Mouse (Mus musculus) hindbrain, embryonic 16.5 days (tissue): ENCODE data around the gene Coq9. TPM values are rescaled to one million over a fixed set of nuclear protein-coding genes. Genes with fewer than 3 reads are reported as not detected.

Experiments
- ATAC-seq: fragments of 200-750 bp; cut with Nextera tagmentation; 2 replicates; pipeline ENCODE4 v1.8.0; 2017; ENCODE audit warnings: moderate TSS enrichment, moderate library complexity
- H3K27ac ChIP-seq: fragments of 300-500 bp; sonication (generic); 2 replicates; pipeline ENCODE4 v1.5.1; 2014; ENCODE audit warnings: low read depth, mild to moderate bottlenecking, control low read depth, low read length, moderate library complexity
- H3K27me3 ChIP-seq: fragments of 300-500 bp; sonication (generic); replicated peaks from 2 replicates; pipeline ENCODE4 v1.6.1; 2014; ENCODE audit warnings: low read length; ENCODE audit not compliant: control insufficient read depth, insufficient read depth
- H3K36me3 ChIP-seq: fragments of 300-500 bp; sonication (generic); 2 replicates; pipeline ENCODE4 v1.6.1; 2014; ENCODE audit warnings: mild to moderate bottlenecking, low read length, moderate library complexity, mixed read lengths; ENCODE audit not compliant: control insufficient read depth, insufficient read depth
- H3K4me1 ChIP-seq: fragments of 300-500 bp; sonication (generic); 2 replicates; pipeline ENCODE4 v1.6.1; 2014; ENCODE audit warnings: low read depth, low read length; ENCODE audit not compliant: control insufficient read depth, insufficient read depth
- H3K4me2 ChIP-seq: fragments of 300-500 bp; sonication (generic); 2 replicates; pipeline ENCODE4 v1.6.1; 2014; ENCODE audit warnings: mild to moderate bottlenecking, low read length, control low read depth, moderate library complexity
- H3K4me3 ChIP-seq: fragments of 300-500 bp; sonication (generic); 2 replicates; pipeline ENCODE4 v1.5.1; 2014; ENCODE audit warnings: mild to moderate bottlenecking, low read length, control low read depth, moderate library complexity
- H3K9ac ChIP-seq: fragments of 300-500 bp; sonication (generic); 2 replicates; pipeline ENCODE4 v1.6.1; 2014; ENCODE audit warnings: low read depth, mild to moderate bottlenecking, control low read depth, low read length, moderate library complexity
- H3K9me3 ChIP-seq: fragments of 300-500 bp; sonication (generic); 2 replicates; pipeline ENCODE4 v1.6.1; 2014; ENCODE audit warnings: mild to moderate bottlenecking, low read length, moderate library complexity; ENCODE audit not compliant: control insufficient read depth
- WGBS: fragments of 180-500 bp; shearing (Covaris S2); extraction: QIAGEN DNeasy Blood & Tissue Kit; methylation state at CpG from one replicate; pipeline ENCODE4 v1.1.7; 2014; 5-methylcytosine and 5-hydroxymethylcytosine counted together
- polyA plus RNA-seq: library from polyadenylated mRNA; unstranded; fragments of >200 nt; fragmentation: Nextera tagmentation; extraction: Ambion mirVana; gene quantifications from 2 replicates; pipeline ENCODE4 v1.2.1, GENCODE M21; 2015

Gene Coq9
- 67.7 and 69.8 TPM in 2 replicates for polyA plus RNA-seq

DNA sequence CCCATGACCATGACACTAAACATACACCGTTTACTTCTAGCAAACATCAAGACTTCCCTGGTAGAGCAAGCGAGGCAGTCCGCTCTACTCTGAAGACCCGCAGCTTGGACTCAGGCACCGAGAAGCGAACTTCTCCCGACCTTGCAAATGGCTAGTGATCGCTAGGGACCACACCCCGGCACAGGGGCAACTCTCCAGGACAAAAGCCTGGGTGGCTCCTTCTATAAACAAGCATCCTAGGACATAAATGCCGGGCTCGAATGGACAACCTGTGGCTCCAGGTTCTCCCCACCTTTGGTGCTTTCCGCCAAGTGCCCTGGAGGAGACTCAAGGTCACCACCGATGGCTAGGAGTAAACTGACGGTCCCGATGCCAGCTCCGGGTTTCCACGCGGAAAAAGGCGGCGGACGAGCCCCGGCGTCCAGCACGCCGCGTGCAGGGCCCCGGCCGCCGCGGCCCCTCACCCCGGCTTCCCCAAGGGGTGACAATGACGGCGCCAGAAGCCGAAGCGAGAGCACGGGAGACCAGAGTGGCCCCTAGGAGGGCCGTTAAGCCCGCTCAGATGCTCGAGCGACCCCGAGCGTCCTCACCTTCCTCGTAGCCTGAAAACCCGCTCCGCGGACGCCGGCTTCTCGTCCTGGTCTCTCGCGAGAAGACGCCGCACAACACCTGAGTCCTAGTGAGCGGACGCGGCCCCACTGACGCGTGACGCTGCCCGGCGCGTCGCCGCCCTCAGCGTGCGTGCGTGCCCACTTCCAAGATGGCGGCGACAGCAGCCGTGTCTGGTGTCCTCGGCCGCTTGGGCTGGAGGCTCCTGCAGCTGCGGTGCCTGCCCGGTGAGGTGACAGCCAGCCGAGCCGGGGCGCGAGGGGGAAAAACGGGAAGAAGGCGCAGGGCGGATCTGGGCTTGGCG lies at the start of gene Coq9, which contains the start of gene Ciapin1:
Coq9 (plus strand) TSS at position 660 of the 913 bp plus-strand sequence.
Ciapin1 (minus strand) TSS at position 697 of the 913 bp plus-strand sequence.
- H3K4me3 ChIP-seq: peak within 1 kb of the TSS; percentile 58
- H3K4me1 ChIP-seq: peaks cover 15% of the 10 kb centered on the region
- 1% methylated on average over 80 of the region's 82 CpGs for WGBS
- no peaks in the 10 kb centered on the region for H3K36me3 ChIP-seq
- H3K4me2 ChIP-seq: peak within 1 kb of the TSS; percentile 85
- peak within 1 kb of the TSS; percentile 90 for H3K9ac ChIP-seq
- H3K27ac ChIP-seq: peak within 1 kb of the TSS; percentile 94
- no peaks in the 10 kb centered on the region for H3K27me3 ChIP-seq
- peak; percentile 98 for ATAC-seq
- no peaks in the 10 kb centered on the region for H3K9me3 ChIP-seq

DNA sequence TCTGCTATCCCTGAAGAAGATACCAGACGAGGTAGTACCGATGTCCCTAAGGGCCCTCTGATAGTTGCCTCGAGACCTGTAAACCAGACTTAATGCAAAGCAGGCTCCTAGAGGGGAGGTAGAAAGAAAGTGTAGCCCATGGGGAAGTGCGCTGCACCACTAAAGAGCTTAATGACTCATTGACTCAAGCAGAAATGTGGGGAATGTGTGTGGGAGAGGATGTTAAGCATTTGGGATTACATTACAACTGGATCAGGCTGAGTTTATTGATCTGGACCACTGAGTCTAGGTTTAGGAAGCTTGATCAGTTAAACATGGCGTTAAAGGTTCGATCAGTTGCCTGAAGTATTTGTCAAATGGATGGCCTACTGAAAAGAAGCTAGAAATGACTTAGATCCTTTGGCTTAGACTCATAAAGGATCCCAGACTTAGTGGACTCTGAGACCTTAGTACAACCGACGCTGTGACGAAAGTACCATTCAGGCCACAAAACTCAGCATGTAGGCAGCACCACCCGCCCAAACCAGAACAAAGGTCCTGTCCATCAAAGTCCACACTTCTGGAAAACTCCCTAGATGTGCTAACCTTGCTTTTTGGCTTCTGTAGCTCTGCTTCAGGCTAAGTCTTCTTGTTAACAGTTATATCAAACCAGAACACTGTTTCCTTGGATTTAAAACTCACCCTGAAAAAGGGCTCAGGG lies 48.7 kb upstream of the Coq9 start:
- Histone ChIP-seq H3K9me3 (no peaks in the 10 kb centered on the region), H3K9ac (no peak overlapping the region), H3K27ac (no peak overlapping the region), H3K36me3 (no peaks in the 10 kb centered on the region), H3K4me3 (no peak overlapping the region), H3K27me3 (no peaks in the 10 kb centered on the region), H3K4me1 (no peaks in the 10 kb centered on the region), H3K4me2 (no peak overlapping the region)
- ATAC-seq: no peak
- WGBS: 58% methylated on average over 10 of the region's 10 CpGs

DNA sequence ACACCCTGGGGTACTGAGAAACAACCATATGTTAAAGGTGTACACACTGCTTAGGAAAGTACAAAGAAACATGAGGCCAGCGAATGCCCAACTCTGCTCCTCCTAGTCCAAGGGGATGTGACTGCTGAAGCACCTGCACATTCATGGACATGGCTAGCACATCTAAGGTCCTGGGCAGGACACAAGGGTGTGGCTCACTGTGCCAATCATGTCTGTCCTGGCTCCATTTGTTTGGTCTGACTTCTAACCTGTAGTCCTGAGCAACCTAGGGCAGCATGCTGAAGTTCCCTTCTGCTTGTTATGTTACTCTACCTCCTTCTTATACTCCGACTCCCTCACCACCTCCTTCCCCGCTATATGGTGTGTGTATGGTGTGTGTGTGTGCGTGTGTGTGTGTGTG lies 43.8 kb upstream of the Coq9 start:
- 92% methylated on average over 4 of the region's 4 CpGs for WGBS
- ATAC-seq: no peak
- H3K9ac ChIP-seq: no peak overlapping the region

DNA sequence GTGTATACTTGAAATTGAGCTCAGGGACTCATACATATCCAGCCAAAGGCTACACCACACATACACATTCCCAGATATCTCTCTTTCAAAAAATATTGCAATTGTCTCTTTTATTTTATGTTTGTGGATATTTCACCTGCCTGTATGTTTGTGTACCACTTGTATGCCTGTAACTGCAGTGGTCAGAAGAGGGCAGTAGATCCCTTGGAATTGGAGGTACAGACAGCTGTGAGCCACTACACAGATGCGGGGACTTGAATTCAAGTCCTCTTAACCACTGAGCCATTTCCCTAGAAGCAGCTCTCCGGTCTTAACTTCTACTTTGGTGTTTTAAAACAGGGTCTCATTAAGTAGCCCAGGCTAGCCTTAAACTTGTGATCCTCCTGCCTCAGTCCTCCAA lies 43.3 kb upstream of the Coq9 start:
- no peak overlapping the region for H3K9ac ChIP-seq
- H3K27me3 ChIP-seq: no peaks in the 10 kb centered on the region
- H3K9me3 ChIP-seq: no peaks in the 10 kb centered on the region
- no peak overlapping the region for H3K4me3 ChIP-seq
- H3K27ac ChIP-seq: no peak overlapping the region
- no peaks in the 10 kb centered on the region for H3K36me3 ChIP-seq
- WGBS: 96% methylated on average over 2 of the region's 2 CpGs
- no peaks in the 10 kb centered on the region for H3K4me1 ChIP-seq
- no peak for ATAC-seq
- no peak overlapping the region for H3K4me2 ChIP-seq

More for the DNA sequence above, 43.8 kb upstream of the Coq9 start:
- Histone ChIP-seq H3K9me3 (no peaks in the 10 kb centered on the region), H3K36me3 (no peaks in the 10 kb centered on the region), H3K4me1 (no peaks in the 10 kb centered on the region), H3K4me3 (no peak overlapping the region), H3K27ac (no peak overlapping the region), H3K4me2 (no peak overlapping the region), H3K27me3 (no peaks in the 10 kb centered on the region)

DNA sequence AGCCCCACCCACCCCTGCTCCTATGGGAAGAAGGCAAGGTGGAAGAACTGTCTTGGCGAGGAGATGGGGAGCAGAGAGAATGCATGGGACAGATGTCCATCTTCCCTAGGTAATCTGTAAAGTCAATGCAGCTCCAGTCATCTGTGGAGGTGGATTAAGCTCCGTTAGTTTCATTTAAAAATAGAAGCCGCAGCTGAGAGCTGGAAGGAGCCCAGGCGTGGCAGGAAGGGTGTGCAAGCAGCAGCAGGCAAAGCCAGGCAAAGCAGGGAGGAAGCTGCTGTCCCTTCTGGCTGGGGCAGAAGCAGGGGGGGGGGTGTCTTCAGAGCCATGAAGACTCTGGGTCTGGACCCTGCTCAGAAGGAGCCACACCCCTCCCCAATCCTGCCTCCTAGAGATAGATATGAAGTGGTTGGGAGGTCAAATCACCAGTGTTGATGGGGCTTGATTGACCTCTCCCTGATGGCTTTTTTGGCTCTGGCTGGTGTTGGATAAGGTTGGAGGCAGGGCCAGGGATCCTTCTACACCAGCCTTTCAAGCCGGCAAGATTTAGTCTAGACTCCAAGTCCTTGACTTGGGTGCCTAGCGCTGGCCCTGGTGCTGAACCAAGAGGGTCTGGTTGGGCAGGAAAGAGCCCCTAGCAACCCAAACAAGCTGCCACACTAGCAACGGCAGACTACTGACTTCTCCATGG lies 37.7 kb upstream of the Coq9 start:
- no peaks in the 10 kb centered on the region for H3K36me3 ChIP-seq
- no peak overlapping the region for H3K4me2 ChIP-seq
- no peaks in the 10 kb centered on the region for H3K9me3 ChIP-seq
- H3K9ac ChIP-seq: no peak overlapping the region
- no peak overlapping the region for H3K27ac ChIP-seq
- no peak for ATAC-seq
- no peak overlapping the region for H3K4me3 ChIP-seq
- no peaks in the 10 kb centered on the region for H3K27me3 ChIP-seq
- WGBS: 68% methylated on average over 7 of the region's 7 CpGs
- no peaks in the 10 kb centered on the region for H3K4me1 ChIP-seq

DNA sequence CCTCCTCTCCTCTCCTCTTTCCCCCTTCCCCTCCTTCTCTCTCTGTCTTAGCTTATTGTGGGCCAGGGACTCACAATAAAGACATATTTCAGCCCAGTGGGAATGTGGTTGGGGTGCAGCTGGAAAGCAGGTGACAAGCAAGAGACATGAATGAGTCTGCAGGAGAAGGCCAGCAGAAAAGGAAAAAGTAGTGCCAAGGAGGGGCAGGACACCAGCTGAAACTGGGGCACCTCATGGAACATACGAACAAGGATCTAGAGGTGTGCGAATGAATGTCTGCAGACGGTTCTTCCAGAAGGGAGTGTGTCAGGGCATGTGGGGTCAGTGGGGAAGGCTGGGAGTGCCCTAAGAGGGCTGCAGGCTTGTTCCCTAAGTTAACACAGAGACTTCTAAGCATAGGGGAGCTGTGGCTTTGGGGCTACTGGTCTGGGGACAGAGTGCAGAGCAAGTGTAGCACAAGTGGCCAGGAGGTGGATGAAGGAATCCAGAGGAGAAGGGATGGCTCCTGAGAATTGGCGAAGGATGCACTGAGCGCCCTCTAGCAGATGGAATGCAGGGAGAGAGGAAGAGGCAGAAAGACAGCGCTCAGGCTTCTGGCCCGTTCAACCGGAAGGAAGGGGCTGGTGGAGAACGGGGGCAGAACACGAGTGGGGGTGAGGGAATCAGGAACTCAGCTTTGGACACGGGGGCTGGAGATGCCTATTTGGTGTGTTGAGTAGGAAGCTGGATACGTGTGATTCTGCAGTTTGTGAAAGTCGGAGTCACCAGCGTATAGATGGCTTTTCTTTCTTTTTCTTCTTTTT lies 36.6 kb upstream of the Coq9 start:
- WGBS: 42% methylated on average over 14 of the region's 14 CpGs
- no peaks in the 10 kb centered on the region for H3K4me1 ChIP-seq

DNA sequence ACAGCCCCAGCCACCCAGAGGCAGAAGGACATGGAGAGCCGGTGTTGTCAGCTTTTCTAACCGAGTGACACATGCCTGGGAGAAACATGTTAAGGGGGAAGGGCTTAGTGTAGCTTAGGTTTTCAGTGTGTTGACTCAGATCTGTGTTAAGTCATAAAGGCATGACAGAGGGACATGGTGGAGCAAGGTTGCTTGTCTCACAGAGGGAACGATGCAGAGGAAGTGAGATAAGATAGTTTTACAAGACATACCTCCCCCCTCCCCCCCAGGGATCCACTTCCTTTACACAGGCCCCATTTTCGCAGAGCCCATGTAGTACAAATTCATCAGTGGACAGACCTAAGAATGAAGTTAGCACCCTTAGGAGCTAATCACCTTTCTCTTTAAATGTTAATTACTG lies 35.7 kb upstream of the Coq9 start:
- no peaks in the 10 kb centered on the region for H3K9me3 ChIP-seq
- H3K4me2 ChIP-seq: no peak overlapping the region
- no peaks in the 10 kb centered on the region for H3K36me3 ChIP-seq
- WGBS: 81% methylated on average over 4 of the region's 4 CpGs
- H3K9ac ChIP-seq: no peak overlapping the region
- H3K4me1 ChIP-seq: no peaks in the 10 kb centered on the region
- H3K4me3 ChIP-seq: no peak overlapping the region
- no peaks in the 10 kb centered on the region for H3K27me3 ChIP-seq
- no peak overlapping the region for H3K27ac ChIP-seq
- no peak for ATAC-seq

More for the DNA sequence above, 36.6 kb upstream of the Coq9 start:
- no peaks in the 10 kb centered on the region for H3K9me3 ChIP-seq
- H3K27ac ChIP-seq: no peak overlapping the region
- H3K9ac ChIP-seq: no peak overlapping the region
- no peak for ATAC-seq
- no peak overlapping the region for H3K4me2 ChIP-seq
- no peak overlapping the region for H3K4me3 ChIP-seq
- no peaks in the 10 kb centered on the region for H3K36me3 ChIP-seq
- no peaks in the 10 kb centered on the region for H3K27me3 ChIP-seq

DNA sequence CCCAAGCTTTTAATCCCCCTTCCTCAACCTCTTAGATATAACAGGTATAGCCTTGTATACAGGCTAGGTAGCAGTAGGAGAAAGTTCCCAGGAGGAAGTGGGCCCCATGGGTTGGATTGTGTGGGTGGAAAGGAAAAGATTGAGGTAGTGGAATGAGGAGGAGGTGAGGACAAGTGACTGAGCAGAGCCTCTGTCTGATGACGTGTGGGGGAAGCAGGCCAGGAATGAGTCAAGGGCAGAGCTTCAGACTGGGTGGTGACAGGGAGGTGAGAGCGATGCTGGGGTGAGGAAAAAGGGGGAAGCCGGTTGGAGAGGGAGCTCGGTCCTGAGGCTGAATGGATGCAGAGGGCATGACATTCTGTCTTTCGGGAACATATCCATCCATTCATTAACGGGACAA lies 34.6 kb upstream of the Coq9 start:
- Histone ChIP-seq H3K27ac (no peak overlapping the region), H3K9me3 (no peaks in the 10 kb centered on the region), H3K27me3 (no peaks in the 10 kb centered on the region), H3K4me1 (no peaks in the 10 kb centered on the region), H3K9ac (no peak overlapping the region), H3K36me3 (no peaks in the 10 kb centered on the region), H3K4me3 (no peak overlapping the region), H3K4me2 (no peak overlapping the region)
- no peak for ATAC-seq
- 76% methylated on average over 6 of the region's 6 CpGs for WGBS
